Mouse (Mus musculus): ENCODE data around the gene Acsm2. TPM values are rescaled to one million over a fixed set of nuclear protein-coding genes. Genes with fewer than 3 reads are reported as not detected.

The Acsm2 gene
- polyA plus RNA-seq (2016; fragmentation: Nextera tagmentation; extraction: Ambion mirVana) = not detected in 2 replicates

DNA sequence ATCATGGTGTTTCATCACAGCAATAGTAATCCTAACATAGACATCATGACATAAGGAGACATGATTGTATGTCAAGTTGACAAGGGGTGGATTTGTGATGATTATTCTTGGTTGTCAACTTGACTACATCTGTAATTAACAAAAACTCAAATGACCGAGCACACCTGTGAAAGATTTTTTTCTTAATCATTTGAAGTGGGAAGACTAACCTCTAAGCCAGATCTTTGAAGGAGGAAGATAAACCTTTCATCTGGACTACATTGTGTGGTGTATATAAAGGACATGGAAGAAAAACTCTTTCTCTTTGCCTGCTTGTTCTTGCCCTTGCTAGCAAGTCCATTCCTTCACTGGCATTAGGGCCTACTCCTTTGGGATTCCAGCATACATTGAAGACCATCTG is at the start of gene Acsm2:
TSS of gene Acsm2 (plus strand) at position 301 of the 400 bp plus-strand sequence.
- no peak within 1 kb of the TSS for H3K4me3 ChIP-seq
- ATAC-seq (ENCODE audit: low FRiP score, low read depth) = no peak
- WGBS = 91% methylated on average over 1 of the region's 1 CpGs
- H3K9ac ChIP-seq = no peak within 1 kb of the TSS
- no peak within 1 kb of the TSS for H3K4me2 ChIP-seq (replicated peaks)
- H3K9me3 ChIP-seq = no peaks in the 10 kb centered on the region
- no peaks in the 10 kb centered on the region for H3K4me1 ChIP-seq
- no peaks in the 10 kb centered on the region for H3K27me3 ChIP-seq (replicated peaks)
- H3K36me3 ChIP-seq = no peaks in the 10 kb centered on the region
- H3K27ac ChIP-seq = no peak within 1 kb of the TSS

DNA sequence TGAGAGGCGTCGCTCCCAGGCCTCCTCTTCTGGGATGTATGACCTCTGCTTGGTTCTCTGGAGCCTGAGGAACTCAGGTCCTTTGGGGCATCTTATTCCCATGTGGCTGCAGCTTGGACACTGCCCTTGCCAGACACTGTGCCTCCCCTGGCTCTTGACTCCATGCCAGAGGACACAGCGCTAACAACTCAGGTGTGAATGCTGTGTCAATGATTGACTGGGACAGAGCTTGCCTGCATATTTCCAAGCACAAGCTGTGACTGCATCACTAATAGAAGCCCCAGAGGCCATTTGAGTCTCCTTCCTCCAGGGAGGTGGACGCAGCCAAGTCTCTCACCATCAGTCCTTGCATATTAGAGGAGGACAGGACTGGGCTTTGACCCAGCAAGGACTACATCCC is 43.0 kb upstream of the Acsm2 start:
- ATAC-seq (ENCODE audit: low FRiP score, low read depth) = no peak
- Histone ChIP-seq H3K27me3 (replicated peaks) (no peaks in the 10 kb centered on the region), H3K9me3 (no peaks in the 10 kb centered on the region), H3K4me3 (no peak overlapping the region), H3K36me3 (no peaks in the 10 kb centered on the region), H3K4me2 (replicated peaks) (no peak overlapping the region), H3K27ac (no peak overlapping the region), H3K4me1 (no peaks in the 10 kb centered on the region), H3K9ac (no peak overlapping the region)
- WGBS = 89% methylated on average over 4 of the region's 4 CpGs

DNA sequence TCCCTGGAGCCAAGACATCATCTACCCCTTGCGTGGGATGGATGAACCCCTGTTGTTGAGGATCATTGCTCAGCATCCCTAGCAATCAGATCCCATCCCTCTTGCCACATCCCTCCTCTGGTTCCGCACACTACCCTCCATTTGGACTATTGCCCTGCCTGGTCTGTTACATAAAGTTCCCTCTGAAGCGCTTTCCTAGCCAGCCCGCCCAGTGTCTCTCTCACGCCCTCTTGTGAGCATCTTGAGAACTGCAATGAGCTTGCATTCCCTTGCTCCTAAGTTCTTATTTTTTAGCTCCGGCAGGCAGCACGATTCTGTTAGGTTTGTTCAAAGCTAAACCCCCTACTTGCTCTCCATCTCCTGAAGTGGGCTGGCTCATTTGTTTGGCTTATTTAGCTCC is 41.1 kb upstream of the Acsm2 start:
- 31% methylated on average over 7 of the region's 7 CpGs for WGBS
- Histone ChIP-seq H3K36me3 (no peaks in the 10 kb centered on the region), H3K27ac (no peak overlapping the region), H3K4me2 (replicated peaks) (no peak overlapping the region), H3K9ac (no peak overlapping the region), H3K4me1 (no peaks in the 10 kb centered on the region), H3K27me3 (replicated peaks) (no peaks in the 10 kb centered on the region), H3K4me3 (no peak overlapping the region), H3K9me3 (no peaks in the 10 kb centered on the region)
- ATAC-seq (ENCODE audit: low FRiP score, low read depth) = no peak

DNA sequence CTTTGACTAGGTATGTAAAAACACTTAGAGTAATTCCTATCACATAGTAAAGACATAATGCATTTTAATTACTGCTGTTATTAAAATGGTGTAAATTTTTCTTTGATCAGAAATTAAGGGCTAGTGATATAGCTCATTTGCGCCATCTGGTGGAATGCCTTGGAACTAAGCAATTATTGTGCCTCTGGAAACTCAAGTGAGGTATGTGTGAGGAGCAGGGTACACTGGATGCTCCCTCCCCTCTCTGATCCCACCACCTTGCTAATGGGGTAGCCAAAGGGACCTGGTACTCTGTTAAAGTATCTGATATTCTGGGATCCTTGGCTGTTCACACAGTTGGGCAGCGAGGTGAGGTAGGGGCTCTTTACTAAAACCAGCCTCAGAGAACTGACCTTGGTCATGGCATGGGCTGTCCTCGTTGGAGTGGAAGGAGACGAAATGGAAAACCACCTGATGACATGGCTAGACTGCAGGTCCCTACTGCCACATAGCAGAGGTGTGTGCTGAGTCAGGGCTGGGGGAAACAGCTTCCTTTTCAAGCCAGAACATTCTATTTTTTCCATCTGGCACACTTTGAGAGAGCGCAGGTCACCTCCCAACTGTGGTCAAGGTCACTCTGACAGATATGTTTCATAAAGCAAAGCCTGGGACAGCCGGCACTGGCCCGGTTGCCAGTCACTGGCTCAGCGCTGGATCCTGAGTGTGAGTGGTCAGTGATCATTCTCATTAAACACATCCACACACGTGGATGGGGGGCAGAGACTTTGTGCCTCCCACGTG is 38.5 kb upstream of the Acsm2 start:
- Histone ChIP-seq H3K36me3 (no peaks in the 10 kb centered on the region), H3K27ac (no peak overlapping the region), H3K27me3 (replicated peaks) (no peaks in the 10 kb centered on the region), H3K4me2 (replicated peaks) (no peak overlapping the region), H3K4me1 (no peaks in the 10 kb centered on the region), H3K9me3 (no peaks in the 10 kb centered on the region), H3K4me3 (no peak overlapping the region), H3K9ac (no peak overlapping the region)
- 77% methylated on average over 10 of the region's 10 CpGs for WGBS
- 0 out of 2 replicates have a peak, but pooled peaks have one; percentile 25 for ATAC-seq (ENCODE audit: low FRiP score, low read depth)

DNA sequence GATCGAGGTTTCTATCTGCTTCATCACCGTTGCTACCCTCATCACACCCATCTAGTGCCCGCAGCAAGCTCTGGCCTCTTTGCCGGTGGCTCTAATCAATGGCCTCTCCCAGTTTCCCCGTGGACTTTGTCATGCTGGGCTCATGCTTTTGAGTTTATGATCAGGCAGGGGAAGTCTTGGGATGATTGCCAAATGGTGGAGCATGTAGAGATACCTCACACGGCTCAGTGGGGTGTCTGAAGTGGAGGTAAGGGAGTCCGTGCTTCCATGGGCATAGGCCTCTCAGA is 37.9 kb upstream of the Acsm2 start:
- no peak for ATAC-seq (ENCODE audit: low FRiP score, low read depth)
- Histone ChIP-seq H3K9me3 (no peaks in the 10 kb centered on the region), H3K27ac (no peak overlapping the region), H3K36me3 (no peaks in the 10 kb centered on the region), H3K4me1 (no peaks in the 10 kb centered on the region), H3K4me2 (replicated peaks) (no peak overlapping the region), H3K27me3 (replicated peaks) (no peaks in the 10 kb centered on the region), H3K4me3 (no peak overlapping the region), H3K9ac (no peak overlapping the region)
- WGBS = 85% methylated on average over 7 of the region's 7 CpGs

DNA sequence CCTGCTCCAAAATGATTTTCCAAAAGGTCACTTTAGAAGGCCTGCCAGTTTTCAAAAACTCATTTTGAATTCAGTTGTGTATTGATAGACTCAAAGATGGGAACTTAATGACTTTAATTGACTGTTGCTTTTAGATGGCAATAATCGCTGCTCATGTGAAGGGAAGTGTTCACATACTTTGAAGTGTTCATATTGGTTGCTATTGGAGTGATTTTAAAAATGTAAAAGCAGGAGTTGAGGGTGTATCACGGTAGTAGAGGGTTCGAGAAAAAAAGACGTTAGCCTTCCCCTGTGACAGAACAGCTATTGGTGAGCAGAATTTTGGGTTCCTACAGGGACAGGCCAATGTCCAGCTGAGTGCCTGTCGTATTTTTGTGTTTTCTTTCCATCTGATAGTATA is 35.0 kb upstream of the Acsm2 start, which contains the start of gene Acsm5:
TSS of gene Acsm5 (plus strand) at position 301 of the 400 bp plus-strand sequence.
- WGBS = 75% methylated on average over 5 of the region's 5 CpGs
- H3K4me3 ChIP-seq = no peak within 1 kb of the TSS
- ATAC-seq (ENCODE audit: low FRiP score, low read depth) = no peak
- no peaks in the 10 kb centered on the region for H3K4me1 ChIP-seq
- no peaks in the 10 kb centered on the region for H3K9me3 ChIP-seq
- no peak within 1 kb of the TSS for H3K4me2 ChIP-seq (replicated peaks)
- no peaks in the 10 kb centered on the region for H3K27me3 ChIP-seq (replicated peaks)
- no peak within 1 kb of the TSS for H3K9ac ChIP-seq
- H3K36me3 ChIP-seq = no peaks in the 10 kb centered on the region
- H3K27ac ChIP-seq = no peak within 1 kb of the TSS

DNA sequence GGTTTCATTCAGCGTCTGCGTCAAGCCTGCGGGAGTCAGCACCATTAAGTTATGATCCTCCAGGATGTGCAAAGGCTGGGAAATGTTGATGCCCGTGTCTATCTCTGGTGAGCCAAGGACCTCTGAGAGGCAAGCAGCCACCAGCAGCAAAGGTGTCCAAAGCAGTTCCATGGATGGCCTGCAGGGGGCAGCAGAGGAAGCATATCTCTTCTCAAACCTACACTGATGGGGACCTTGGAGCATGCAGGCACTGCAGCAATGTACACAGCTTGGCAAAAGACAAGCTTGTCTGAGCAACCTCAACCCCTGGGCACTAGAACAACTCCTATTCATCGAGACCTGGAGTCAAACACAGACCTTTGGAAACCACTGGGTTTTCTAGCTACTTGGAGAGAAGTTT is 34.5 kb upstream of the Acsm2 start:
- H3K27me3 ChIP-seq (replicated peaks) = no peaks in the 10 kb centered on the region
- ATAC-seq (ENCODE audit: low FRiP score, low read depth) = no peak
- H3K4me3 ChIP-seq = no peak overlapping the region
- no peak overlapping the region for H3K4me2 ChIP-seq (replicated peaks)
- H3K27ac ChIP-seq = no peak overlapping the region
- H3K36me3 ChIP-seq = no peaks in the 10 kb centered on the region
- no peaks in the 10 kb centered on the region for H3K4me1 ChIP-seq
- WGBS = 52% methylated on average over 5 of the region's 5 CpGs
- no peak overlapping the region for H3K9ac ChIP-seq
- no peaks in the 10 kb centered on the region for H3K9me3 ChIP-seq

DNA sequence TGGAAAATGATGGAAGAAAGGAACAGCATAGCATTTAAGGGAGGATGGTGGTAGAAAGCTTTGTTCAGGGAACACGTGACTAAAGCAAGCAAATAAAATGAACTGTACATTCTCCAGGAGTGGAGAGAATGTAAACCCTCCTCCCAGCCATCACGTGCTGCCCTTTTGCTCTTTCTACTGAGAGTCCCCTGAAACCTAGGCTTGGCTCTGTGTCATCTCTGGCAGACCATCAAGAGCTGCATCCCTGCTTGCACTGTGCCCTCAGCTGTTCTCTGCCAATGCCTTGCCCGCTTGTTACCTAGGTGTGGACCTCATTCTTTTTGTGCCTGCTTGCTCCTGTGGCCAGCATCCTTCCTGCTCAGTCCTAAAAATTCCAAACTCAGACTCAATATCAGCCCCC is 32.3 kb upstream of the Acsm2 start:
- Histone ChIP-seq H3K27me3 (replicated peaks) (no peaks in the 10 kb centered on the region), H3K9me3 (no peaks in the 10 kb centered on the region), H3K4me2 (replicated peaks) (no peak overlapping the region), H3K36me3 (no peaks in the 10 kb centered on the region), H3K9ac (no peak overlapping the region), H3K4me1 (no peaks in the 10 kb centered on the region), H3K27ac (no peak overlapping the region), H3K4me3 (no peak overlapping the region)
- WGBS = 84% methylated on average over 3 of the region's 3 CpGs
- ATAC-seq (ENCODE audit: low FRiP score, low read depth) = no peak

DNA sequence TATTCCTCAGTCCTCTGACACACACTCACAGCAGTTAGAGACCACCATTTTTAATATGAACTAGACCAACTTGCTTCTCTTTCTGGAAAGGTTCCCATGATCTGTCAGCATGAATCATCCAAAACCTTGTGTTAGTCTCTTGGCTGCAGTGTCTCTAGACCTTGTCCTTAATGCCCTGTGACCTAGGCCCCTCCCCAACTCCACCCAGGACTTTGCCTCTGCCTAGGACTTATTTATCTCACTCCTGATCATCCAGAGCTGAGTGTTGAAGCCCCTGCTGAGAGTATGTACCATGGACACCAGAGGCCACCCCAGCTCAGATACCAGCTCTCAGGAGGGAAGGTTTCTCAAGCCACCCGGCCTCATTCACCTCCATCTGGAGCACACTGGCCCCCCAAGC is 31.8 kb upstream of the Acsm2 start:
- Histone ChIP-seq H3K4me3 (no peak overlapping the region), H3K4me1 (no peaks in the 10 kb centered on the region), H3K36me3 (no peaks in the 10 kb centered on the region), H3K9me3 (no peaks in the 10 kb centered on the region), H3K27ac (no peak overlapping the region), H3K27me3 (replicated peaks) (no peaks in the 10 kb centered on the region), H3K4me2 (replicated peaks) (no peak overlapping the region), H3K9ac (no peak overlapping the region)
- 84% methylated on average over 1 of the region's 1 CpGs for WGBS
- no peak for ATAC-seq (ENCODE audit: low FRiP score, low read depth)

DNA sequence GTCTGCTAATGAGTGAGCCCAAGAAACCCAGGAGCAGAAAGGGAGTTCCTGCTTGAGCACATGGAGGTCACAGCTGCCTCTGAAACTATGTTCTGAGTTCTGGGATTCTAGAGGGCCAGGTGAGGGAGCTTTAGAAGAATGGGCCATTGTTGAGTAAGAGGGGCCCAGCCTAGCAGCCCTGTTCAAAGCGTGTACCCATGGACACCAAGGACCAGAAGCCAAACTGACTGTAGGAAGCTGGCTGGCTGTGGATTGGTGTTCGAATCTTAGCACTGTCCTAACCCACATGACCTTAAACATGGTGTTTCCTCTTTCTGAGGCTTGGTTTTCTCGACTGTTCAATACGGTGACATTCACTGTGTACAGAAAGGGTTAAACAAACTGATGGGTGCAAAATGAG is 30.8 kb upstream of the Acsm2 start, which contains the start of gene Pdilt:
TSS of gene Pdilt (minus strand) at position 101 of the 400 bp plus-strand sequence.
- no peak for ATAC-seq (ENCODE audit: low FRiP score, low read depth)
- no peaks in the 10 kb centered on the region for H3K27me3 ChIP-seq (replicated peaks)
- WGBS = 80% methylated on average over 4 of the region's 4 CpGs

DNA sequence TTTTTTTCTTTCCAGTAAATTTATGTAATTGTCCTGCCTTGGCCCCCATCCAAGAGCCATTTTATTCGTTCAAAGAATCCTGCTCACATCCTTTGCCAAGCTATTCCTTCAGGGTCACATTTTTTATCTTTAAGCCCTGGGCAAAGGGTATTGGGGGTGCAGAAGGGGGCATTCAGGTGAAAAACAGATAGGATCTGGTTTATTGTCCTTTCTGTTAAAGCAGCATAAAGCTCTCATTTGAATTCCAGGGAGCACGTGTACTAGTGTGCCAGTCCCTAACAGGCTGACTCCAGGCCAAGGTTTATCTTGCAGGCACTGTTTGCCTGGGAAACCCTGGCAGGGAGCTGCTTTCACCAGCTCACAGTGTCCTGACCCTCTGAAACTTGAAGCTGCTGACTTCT is 28.3 kb upstream of the Acsm2 start:
- Histone ChIP-seq H3K27ac (no peak overlapping the region), H3K4me3 (no peak overlapping the region), H3K9ac (no peak overlapping the region), H3K9me3 (no peaks in the 10 kb centered on the region), H3K27me3 (replicated peaks) (no peaks in the 10 kb centered on the region), H3K4me1 (no peaks in the 10 kb centered on the region), H3K4me2 (replicated peaks) (no peak overlapping the region), H3K36me3 (no peaks in the 10 kb centered on the region)
- no peak for ATAC-seq (ENCODE audit: low FRiP score, low read depth)
- WGBS = 49% methylated on average over 2 of the region's 2 CpGs

More for the DNA sequence above, 30.8 kb upstream of the Acsm2 start, which contains the start of gene Pdilt:
- Histone ChIP-seq H3K9ac (no peak within 1 kb of the TSS), H3K27ac (no peak within 1 kb of the TSS), H3K36me3 (no peaks in the 10 kb centered on the region), H3K9me3 (no peaks in the 10 kb centered on the region), H3K4me2 (replicated peaks) (no peak within 1 kb of the TSS), H3K4me1 (no peaks in the 10 kb centered on the region), H3K4me3 (no peak within 1 kb of the TSS)

DNA sequence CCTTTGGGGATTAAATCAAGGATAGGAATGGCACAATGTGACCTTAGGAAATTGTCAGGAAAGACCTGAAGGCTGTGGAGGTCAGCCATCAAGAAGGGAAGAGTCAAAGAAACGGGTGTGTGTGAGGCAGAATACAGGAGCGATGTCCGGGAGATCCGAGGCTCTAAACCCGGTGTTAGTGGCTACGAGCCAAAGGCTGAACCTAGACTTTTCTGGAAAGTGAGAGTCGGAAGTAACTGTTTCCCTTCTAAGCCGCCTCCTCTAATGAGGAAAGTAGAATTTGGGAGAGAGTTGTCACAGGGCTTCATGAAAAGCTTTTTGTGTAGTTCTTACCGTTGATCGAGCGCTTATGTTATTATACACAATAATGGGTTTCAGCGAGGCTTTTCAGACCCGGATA is 27.7 kb upstream of the Acsm2 start:
- Histone ChIP-seq H3K9ac (no peak overlapping the region), H3K27ac (no peak overlapping the region), H3K9me3 (no peaks in the 10 kb centered on the region), H3K36me3 (no peaks in the 10 kb centered on the region), H3K4me3 (no peak overlapping the region), H3K4me2 (replicated peaks) (no peak overlapping the region), H3K4me1 (no peaks in the 10 kb centered on the region), H3K27me3 (replicated peaks) (no peaks in the 10 kb centered on the region)
- ATAC-seq (ENCODE audit: low FRiP score, low read depth) = no peak
- WGBS = 82% methylated on average over 13 of the region's 13 CpGs

DNA sequence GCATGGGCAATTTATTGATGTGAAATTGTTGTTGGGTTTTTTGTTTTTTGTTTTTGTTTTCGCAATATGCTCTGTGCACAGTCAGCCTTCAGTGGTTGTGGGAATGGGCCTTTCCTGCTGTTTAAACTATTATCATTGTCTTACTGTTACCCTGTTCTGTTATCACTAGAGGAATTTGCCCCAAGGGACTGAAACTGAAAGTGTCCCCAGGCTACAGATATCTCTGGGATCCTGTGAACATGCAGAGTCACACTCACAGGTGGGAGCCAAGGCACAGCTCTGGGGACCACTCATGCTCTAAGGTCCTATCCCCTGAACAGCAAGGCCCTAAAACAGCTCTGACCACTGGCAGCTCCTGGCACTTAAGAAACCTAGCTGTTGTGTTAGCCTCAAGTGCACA is 27.0 kb upstream of the Acsm2 start:
- no peak overlapping the region for H3K4me2 ChIP-seq (replicated peaks)
- H3K9me3 ChIP-seq = no peaks in the 10 kb centered on the region
- no peak overlapping the region for H3K4me3 ChIP-seq
- WGBS = 95% methylated on average over 1 of the region's 1 CpGs
- H3K4me1 ChIP-seq = no peaks in the 10 kb centered on the region
- no peaks in the 10 kb centered on the region for H3K36me3 ChIP-seq
- no peak overlapping the region for H3K27ac ChIP-seq
- no peaks in the 10 kb centered on the region for H3K27me3 ChIP-seq (replicated peaks)
- ATAC-seq (ENCODE audit: low FRiP score, low read depth) = no peak
- H3K9ac ChIP-seq = no peak overlapping the region

Measured in neural tube, embryonic 12.5 days (tissue).